Mouse (Mus musculus): Measurements from ENCODE around the gene 1810046K07Rik. TPM values are rescaled to one million over a fixed set of nuclear protein-coding genes. Genes with fewer than 3 reads are reported as not detected.

1810046K07Rik gene
- polyA plus RNA-seq, 1 experiment, result not detected

- DNase-seq (ENCODE audit: extremely low spot score in 1 of 2, low spot score in 1 of 2), result no peak
Observed at GRCm38 (mm10) chr9:51306351-51306750, 22.4 kb downstream of the 1810046K07Rik start.

DNA sequence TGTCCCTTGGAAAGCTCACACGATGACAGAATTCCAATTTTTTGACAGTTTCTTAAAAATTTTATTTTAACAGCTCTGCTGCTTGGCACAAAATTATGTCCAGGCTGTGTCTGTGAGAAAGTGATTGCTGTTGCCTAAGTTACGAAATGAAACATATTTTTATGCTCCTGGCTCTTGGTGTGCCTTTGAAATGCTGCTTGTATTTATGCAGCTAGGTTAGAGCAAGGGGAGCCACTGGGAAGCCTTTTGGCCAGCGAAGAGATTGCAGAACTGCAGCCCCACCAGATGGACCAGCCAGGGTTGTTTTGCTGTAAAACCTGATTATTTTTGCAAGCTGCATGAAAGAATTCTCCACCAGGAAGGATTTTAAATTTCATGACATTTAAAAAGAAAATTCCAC, 23.6 kb downstream of the 1810046K07Rik start:
- peak; percentile 41 to 51 for DNase-seq (ENCODE audit: extremely low spot score in 1 of 2, low spot score in 1 of 2)

GRCm38 (mm10) chr9:51303980-51304379, 24.7 kb downstream of the 1810046K07Rik start:
- DNase-seq (ENCODE audit: extremely low spot score in 1 of 2, low spot score in 1 of 2), result no peak

DNA sequence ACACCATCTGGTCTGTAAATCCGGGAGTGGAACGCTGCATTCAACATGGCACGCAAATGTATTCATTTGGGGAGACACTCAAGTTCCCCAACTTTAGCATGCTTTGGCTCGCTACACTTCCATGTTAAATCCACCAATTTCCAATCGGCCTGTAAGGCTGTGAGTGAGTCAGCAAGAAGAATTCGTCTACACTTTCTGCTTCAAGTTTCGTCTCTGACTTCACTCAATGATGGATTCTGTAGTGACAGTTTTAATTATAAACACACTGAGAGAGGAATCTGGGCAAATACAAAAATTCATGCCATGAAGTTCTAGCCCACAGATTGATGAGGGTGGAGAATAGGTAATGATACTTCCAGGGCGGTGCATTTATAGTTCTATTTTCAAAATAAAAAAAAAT, 35.2 kb downstream of the 1810046K07Rik start:
- no peak for DNase-seq (ENCODE audit: extremely low spot score in 1 of 2, low spot score in 1 of 2)

- DNase-seq (ENCODE audit: extremely low spot score in 1 of 2, low spot score in 1 of 2), result peak; percentile 57 to 94
Observed at GRCm38 (mm10) chr9:51292674-51293073, 36.0 kb downstream of the 1810046K07Rik start.

GRCm38 (mm10) chr9:51290980-51291379, 37.7 kb downstream of the 1810046K07Rik start:
- DNase-seq (ENCODE audit: extremely low spot score in 1 of 2, low spot score in 1 of 2), result no peak

DNA sequence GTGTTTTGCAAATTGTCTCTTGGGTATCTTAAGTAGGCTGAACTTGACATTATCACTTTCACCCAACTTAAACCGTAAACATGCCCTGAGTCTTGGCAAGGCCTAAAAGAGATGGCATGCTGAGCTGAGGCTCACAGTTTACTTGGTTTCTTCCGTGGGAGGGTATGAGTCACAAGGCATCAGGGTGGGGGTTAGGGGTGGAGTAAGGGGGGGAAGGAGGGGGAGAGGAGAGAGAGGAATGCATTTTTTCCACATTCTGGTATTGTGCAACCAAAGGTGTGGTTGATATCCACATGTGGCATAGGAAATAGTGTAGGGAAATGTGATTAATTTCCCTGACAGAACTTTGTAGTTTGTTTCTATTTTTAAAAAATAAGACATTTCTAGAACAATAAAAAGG, 42.6 kb downstream of the 1810046K07Rik start:
- no peak for DNase-seq (ENCODE audit: extremely low spot score in 1 of 2, low spot score in 1 of 2)

- DNase-seq (ENCODE audit: extremely low spot score in 1 of 2, low spot score in 1 of 2), result peak; percentile 13 to 66
Observed at GRCm38 (mm10) chr9:51278500-51279381, 50.0 kb downstream of the 1810046K07Rik start, which contains the start of gene Colca2. TSS of gene Colca2 (minus strand) at chr9:51278569.

DNA sequence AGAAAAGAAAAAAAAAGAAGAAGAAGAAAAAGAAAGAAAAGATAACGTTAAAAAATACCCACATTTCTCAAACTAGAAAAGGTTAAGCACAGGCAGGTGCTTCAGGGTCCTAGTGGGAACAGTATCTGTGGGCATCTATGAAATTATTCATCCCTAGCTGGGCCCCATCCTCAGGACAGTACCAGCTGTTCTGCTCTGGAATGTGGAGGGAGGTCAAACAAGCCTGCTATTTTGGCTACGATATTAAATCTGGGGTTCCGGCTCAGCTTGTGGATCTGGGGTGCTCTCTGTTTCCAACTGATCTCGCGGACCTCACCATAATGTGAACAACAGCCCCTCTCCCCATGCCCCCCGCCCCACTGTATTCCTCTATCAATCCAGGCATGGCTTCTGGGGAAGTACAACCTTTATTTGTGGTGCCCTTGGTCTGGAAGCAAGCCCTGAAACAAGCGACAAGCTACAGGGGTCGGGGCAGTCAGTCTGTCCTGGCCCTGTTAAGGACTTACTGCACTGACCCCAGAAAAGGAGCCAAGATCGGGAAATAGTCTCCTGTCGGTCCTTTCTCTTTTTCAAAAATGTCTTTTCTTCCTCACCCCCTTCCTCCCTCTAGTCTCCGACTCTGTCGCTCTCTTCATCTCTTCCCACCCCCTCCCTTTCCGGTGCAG, 50.8 kb downstream of the 1810046K07Rik start:
- DNase-seq (ENCODE audit: extremely low spot score in 1 of 2, low spot score in 1 of 2), result no peak

DNA sequence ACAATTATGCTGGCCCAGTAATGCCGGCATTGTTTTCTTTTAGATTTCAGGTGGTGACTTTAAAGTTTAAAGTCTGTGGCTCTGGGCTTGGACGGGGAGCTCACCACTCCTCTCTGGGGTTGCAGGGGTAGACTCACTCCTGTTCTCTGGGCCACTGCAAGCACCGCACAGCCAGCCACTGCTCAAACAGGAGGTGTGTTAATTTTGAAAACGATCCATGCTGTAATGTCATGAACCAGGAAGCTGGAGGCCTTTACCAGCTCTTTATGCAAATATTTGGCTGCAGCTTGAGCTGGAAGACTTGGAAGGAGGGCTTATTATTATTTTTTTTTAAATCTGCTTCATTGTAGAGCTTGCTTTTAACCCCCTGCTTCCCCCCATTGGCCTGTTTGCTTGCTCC, 54.0 kb downstream of the 1810046K07Rik start:
- no peak for DNase-seq (ENCODE audit: extremely low spot score in 1 of 2, low spot score in 1 of 2)

DNA sequence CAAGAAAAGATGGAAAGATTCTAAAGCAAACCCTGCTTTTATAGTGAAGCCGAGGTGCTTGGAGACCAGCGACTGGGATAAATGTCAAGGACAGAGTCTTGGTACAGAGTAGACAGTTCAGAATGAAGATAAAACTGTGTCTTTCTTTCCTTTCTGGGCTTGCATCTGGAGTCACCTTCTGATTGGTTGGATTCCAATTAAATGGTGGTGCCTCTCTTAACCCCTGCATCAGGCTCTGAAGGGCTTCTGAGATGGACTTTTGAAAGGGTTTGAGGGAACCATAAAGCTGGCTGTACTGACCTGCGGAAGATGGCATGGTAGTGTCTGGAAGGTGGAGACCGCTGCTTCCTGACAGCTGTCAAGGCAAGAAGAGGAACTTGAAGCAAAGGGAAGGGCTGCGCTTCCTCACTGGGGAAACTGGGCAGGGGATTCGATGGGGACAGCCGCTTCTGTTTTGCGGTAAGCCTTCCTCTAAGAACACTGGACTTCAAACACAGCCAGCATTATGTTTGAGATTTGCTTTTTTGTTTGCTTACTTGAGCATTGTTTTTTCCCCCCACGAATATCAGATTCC, 55.0 kb downstream of the 1810046K07Rik start:
- DNase-seq (ENCODE audit: extremely low spot score in 1 of 2, low spot score in 1 of 2), result no peak

GRCm38 (mm10) chr9:51272102-51272501, 56.6 kb downstream of the 1810046K07Rik start:
- no peak for DNase-seq (ENCODE audit: extremely low spot score in 1 of 2, low spot score in 1 of 2)

DNA sequence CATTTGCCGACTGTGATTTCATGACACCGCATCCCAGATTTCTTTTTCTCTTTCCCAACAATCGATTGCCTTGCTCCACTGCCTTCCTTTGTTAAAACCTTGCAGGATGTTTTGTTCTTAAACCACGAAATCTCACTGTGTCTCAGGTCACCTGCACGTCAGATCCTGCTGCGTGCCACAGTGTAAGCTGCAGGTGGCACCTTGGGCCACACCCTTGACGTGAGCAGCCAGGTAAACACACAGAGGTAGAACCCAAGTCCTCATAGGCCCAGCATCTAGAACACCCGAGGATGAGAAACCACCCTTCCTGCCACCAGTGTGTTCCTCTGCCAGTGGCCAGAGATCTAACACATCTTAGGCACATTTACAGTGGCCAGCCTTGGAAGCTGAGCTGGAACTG, 57.6 kb downstream of the 1810046K07Rik start:
- DNase-seq (ENCODE audit: extremely low spot score in 1 of 2, low spot score in 1 of 2), result no peak

DNA sequence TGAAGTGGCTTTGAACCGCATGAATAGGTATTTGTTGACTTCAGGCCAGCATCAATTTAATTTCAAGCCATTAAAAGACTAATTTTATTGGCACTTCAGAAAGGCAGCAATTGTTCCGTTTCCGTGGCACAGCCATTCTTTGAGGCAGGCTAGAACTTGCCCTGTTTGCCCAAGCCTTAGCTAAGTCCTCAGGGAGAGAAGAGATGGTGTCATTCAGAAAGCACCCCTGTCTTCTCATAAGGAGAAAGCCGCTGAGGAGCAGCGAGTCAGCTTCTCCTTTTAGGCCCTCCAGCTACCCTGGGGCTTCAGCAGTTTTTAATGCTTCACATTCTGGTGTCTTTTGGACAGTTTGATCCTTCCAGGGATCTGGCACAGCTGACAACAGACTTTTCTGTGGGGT, 59.9 kb downstream of the 1810046K07Rik start:
- DNase-seq (ENCODE audit: extremely low spot score in 1 of 2, low spot score in 1 of 2), result no peak

GRCm38 (mm10) chr9:51258426-51258825, 70.3 kb downstream of the 1810046K07Rik start:
- DNase-seq (ENCODE audit: extremely low spot score in 1 of 2, low spot score in 1 of 2), result no peak

DNA sequence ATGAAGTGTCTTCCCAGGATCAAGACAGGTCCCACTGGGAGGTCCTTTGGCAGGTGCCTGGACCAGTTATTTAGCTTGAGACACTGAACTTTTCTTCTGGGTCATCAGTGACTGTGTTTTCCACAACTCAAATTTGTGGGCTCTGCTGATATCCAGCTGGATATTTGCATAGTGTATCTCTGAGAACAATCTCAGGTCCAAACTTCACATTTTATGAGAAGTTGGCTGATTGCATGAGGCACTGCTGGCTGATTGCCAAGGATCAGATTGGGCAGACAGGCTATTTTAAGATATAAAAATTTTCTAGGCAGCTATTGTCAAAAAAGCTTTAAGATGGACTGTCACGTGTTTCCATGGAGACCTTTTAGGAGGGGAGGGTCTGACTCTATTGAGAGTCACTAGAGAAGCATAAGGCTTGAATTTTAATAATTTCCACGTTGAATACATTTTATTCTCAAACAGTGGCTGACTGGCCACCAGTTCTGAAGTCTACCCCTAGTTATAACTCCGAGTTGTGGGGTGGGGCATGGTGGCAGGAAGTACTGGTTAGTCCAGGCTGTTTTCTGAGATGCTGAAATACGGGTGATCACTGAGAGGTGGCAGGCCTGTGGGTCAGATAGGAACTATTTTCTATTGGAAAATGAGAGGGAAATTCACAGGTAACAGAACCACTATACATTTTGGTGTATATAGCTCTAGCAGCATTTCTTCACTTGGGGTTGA, 71.8 kb downstream of the 1810046K07Rik start:
- no peak for DNase-seq (ENCODE audit: extremely low spot score in 1 of 2, low spot score in 1 of 2)

Other genes with a start within 250 kb of the 1810046K07Rik start
- gene 4833427G06Rik, start 226.8 kb downstream of the 1810046K07Rik start, polyA plus RNA-seq (2012; rRNA removed), result not detected in 2 replicates
- 0.02 TPM in 1 of 2 replicates, not detected in the other for gene Gm32742, start 163.4 kb downstream of the 1810046K07Rik start, polyA plus RNA-seq (2012; rRNA removed)
- 0.22 and 0.23 TPM in 2 replicates for gene Pou2af1, start 115.2 kb downstream of the 1810046K07Rik start, polyA plus RNA-seq (2012; rRNA removed)
- gene Colca2, start 50.3 kb downstream of the 1810046K07Rik start, polyA plus RNA-seq (2012; rRNA removed), result 3.6 and 4.4 TPM in 2 replicates